Mouse (Mus musculus) heart, embryonic 16.5 days (tissue): ENCODE data around the gene Kif2c. TPM values are rescaled to one million over a fixed set of nuclear protein-coding genes. Genes with fewer than 3 reads are reported as not detected.

ENCODE experiments used
- ATAC-seq: fragments of 200-750 bp; cut with Nextera tagmentation; replicated peaks from 2 replicates; pipeline ENCODE4 v1.8.0; 2017; ENCODE audit warnings: moderate number of reproducible peaks; ENCODE audit not compliant: insufficient read depth, low FRiP score; ENCODE audit errors: extremely low read depth
- H3K27ac ChIP-seq: fragments of 300-500 bp; sonication (generic); 2 replicates; pipeline ENCODE4 v1.5.1; 2014; ENCODE audit warnings: mild to moderate bottlenecking, low read length, control low read depth, moderate library complexity
- H3K27me3 ChIP-seq: fragments of 300-500 bp; sonication (generic); 2 replicates; pipeline ENCODE4 v1.6.1; 2014; ENCODE audit warnings: low read length, mixed read lengths; ENCODE audit not compliant: control insufficient read depth, insufficient read depth
- H3K36me3 ChIP-seq: fragments of 300-500 bp; sonication (generic); 2 replicates; pipeline ENCODE4 v1.6.1; 2014; ENCODE audit not compliant: control insufficient read depth, insufficient read depth
- H3K4me1 ChIP-seq: fragments of 300-500 bp; sonication (generic); 2 replicates; pipeline ENCODE4 v1.6.1; 2014; ENCODE audit warnings: low read length, mixed read lengths; ENCODE audit not compliant: control insufficient read depth, insufficient read depth
- H3K4me2 ChIP-seq: fragments of 300-500 bp; sonication (generic); 2 replicates; pipeline ENCODE4 v1.6.1; 2014; ENCODE audit warnings: low read depth, mild to moderate bottlenecking, control low read depth, low read length
- H3K4me3 ChIP-seq: fragments of 300-500 bp; sonication (generic); 2 replicates; pipeline ENCODE4 v1.5.1; 2014; ENCODE audit warnings: mild to moderate bottlenecking, control low read depth, low read length
- H3K9ac ChIP-seq: fragments of 300-500 bp; sonication (generic); 2 replicates; pipeline ENCODE4 v1.6.1; 2014; ENCODE audit warnings: low read length, control low read depth
- H3K9me3 ChIP-seq: fragments of 300-500 bp; sonication (generic); replicated peaks from 2 replicates; pipeline ENCODE4 v1.6.1; 2016; ENCODE audit warnings: low read length; ENCODE audit not compliant: control insufficient read depth
- WGBS: fragments of 180-500 bp; shearing (Covaris S2); extraction: QIAGEN DNeasy Blood & Tissue Kit; methylation state at CpG from one replicate; pipeline ENCODE4 v1.1.7; 2014; 5-methylcytosine and 5-hydroxymethylcytosine counted together
- polyA plus RNA-seq: library from polyadenylated mRNA; unstranded; fragments of >200 nt; fragmentation: Nextera tagmentation; extraction: Ambion mirVana; gene quantifications from 2 replicates; pipeline ENCODE4 v1.2.1, GENCODE M21; 2015

Gene Kif2c
- 36.5 and 39.9 TPM in 2 replicates for polyA plus RNA-seq

DNA sequence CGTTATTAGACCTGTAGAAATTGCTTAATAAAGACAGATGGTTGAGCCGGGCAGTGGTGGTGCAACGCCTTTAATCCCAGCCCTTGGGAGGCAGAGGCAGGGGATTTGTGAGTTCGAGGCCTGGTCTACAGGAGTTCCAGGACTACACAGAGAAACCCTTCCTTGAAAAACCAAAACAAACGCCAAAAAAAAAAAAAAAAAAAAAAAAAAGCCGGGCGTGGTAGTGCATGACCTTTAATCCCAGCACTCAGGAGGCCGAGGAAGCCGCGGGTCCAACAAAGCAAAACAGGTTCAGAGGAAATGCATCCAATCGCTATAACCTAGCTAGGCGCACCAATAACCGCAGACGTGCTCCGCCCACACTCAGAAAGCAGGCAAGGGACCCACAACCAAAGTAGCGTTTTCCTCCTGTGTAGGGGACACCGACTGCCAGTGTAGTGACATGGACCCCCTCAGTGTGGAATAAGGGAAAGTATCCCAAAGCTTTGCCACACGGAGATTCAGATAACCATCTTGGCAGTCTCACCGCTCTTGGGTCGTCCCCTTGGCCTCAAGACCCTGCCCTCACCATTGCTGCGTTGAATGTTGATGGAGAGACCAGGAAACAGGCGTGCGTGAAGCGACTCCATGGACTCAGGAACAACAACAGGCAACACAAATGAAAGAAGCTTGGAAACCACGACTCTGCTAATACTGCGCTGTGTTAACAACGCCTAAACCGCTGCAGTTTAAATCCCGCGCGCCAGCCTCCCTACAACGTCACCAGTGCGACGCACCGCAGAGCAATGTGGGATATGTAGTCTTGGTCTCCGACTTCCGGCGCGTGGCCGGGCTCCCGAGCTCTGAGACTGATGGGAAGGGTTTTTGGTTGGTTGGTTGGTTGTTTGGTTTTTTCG is at the start of gene Kif2c:
Gene Kif2c, minus strand, starts transcription at position 777 of the 896 bp plus-strand sequence.
- under 1% methylated on average over 42 of the region's 42 CpGs for WGBS

DNA sequence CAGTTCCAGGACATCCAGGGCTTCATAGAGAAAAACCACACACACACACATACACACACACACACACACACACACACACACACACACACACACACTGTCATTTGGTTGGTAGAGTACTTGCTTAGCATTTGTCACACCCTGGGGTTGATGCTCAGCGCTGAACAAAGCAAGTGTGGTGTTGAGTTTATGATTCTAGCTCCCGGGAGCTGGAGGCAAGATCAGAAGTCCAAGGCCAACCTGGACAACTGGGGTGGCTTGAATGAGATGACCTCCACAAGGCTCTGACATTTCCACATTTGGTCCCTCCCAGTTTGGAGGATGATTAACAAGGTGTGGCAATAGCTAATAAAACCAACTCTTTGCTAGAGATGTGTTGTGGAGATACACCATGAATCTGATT is 48.8 kb upstream of the Kif2c start:
- ATAC-seq = no peak
- no peaks in the 10 kb centered on the region for H3K27me3 ChIP-seq
- H3K36me3 ChIP-seq = no peaks in the 10 kb centered on the region
- no peaks in the 10 kb centered on the region for H3K9me3 ChIP-seq
- WGBS = 83% methylated on average over 2 of the region's 2 CpGs
- no peaks in the 10 kb centered on the region for H3K4me1 ChIP-seq
- no peak overlapping the region for H3K4me2 ChIP-seq
- H3K27ac ChIP-seq = no peak overlapping the region
- no peak overlapping the region for H3K9ac ChIP-seq
- H3K4me3 ChIP-seq = no peak overlapping the region

More for the DNA sequence above, at the start of gene Kif2c:
- Histone ChIP-seq H3K4me1 (peaks cover 6% of the 10 kb centered on the region), H3K4me3 (peak within 1 kb of the TSS; percentile 84), H3K9ac (peak within 1 kb of the TSS; percentile 74), H3K27me3 (no peaks in the 10 kb centered on the region), H3K27ac (peak within 1 kb of the TSS; percentile 63), H3K36me3 (peaks cover 23% of the 10 kb centered on the region), H3K4me2 (peak within 1 kb of the TSS; percentile 92), H3K9me3 (no peaks in the 10 kb centered on the region)
- ATAC-seq = peak; percentile 96

DNA sequence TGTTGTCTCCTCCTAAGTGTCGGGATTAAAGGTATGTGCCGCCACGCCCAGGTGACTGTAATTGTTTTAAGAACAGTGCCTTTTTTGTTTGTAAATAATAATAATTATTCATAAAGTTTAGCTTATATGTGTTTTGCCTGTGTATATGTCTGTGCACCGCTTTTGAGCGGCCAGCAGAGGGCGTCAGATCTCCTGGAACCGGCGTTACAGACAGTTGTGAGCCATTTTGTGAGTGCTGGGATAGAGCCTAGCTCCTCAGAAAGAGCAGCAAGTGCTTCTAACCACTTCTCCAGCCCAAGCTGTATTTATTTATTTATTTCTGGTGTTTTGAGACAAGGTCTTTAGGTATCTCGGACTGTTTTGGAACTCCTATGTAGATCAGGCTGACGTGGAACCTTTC is 47.9 kb upstream of the Kif2c start:
- Histone ChIP-seq H3K27ac (no peak overlapping the region), H3K9ac (no peak overlapping the region), H3K36me3 (no peaks in the 10 kb centered on the region), H3K4me3 (no peak overlapping the region), H3K9me3 (no peaks in the 10 kb centered on the region), H3K4me2 (no peak overlapping the region), H3K27me3 (no peaks in the 10 kb centered on the region), H3K4me1 (no peaks in the 10 kb centered on the region)
- 52% methylated on average over 10 of the region's 10 CpGs for whole genome bisulfite sequencing
- ATAC-seq = no peak

DNA sequence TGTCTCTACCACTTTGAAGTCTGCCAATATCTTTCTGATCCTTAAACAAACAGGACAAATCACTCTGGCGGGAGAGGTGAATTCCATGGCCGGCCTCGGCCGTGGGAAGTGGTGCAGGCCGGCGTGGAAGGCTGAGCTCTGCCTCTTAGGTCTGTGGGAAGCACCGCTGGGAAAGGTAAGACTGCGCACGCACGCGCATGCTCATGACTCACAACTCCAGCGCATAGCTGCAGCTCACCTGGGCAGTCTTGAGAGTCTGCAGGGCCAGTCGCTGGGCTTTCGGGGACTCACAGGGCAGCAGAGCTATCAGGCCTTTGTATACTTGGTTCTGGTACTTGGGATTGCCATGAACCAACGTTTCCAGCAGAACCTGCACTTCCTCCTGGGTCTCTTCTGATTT is 47.2 kb upstream of the Kif2c start:
- no peak for ATAC-seq
- Histone ChIP-seq H3K4me2 (no peak overlapping the region), H3K9ac (no peak overlapping the region)

DNA sequence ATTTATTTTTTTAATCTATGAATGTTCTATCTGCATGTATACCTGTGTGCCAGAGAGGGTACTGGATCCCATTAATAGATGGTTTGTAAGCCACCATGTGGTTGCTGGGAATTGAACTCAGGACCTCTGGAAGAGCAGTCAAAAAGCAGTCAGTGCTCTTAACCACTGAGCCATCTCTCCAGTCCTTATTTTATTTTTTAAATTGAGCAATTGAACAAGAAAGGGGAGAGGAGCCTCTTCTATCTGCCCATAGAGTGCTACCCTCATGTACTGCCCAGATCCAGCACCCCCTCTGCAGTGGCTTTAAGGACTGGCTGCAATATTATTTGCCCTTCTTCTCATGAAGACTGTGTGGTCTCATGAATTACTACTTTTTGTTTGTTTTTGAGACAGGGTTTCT is 42.8 kb upstream of the Kif2c start:
- no peaks in the 10 kb centered on the region for H3K36me3 ChIP-seq
- no peak for ATAC-seq

More for the DNA sequence above, 47.2 kb upstream of the Kif2c start:
- Histone ChIP-seq H3K27me3 (no peaks in the 10 kb centered on the region), H3K27ac (no peak overlapping the region), H3K36me3 (no peaks in the 10 kb centered on the region), H3K9me3 (no peaks in the 10 kb centered on the region), H3K4me1 (no peaks in the 10 kb centered on the region), H3K4me3 (no peak overlapping the region)
- 53% methylated on average over 15 of the region's 15 CpGs for WGBS

DNA sequence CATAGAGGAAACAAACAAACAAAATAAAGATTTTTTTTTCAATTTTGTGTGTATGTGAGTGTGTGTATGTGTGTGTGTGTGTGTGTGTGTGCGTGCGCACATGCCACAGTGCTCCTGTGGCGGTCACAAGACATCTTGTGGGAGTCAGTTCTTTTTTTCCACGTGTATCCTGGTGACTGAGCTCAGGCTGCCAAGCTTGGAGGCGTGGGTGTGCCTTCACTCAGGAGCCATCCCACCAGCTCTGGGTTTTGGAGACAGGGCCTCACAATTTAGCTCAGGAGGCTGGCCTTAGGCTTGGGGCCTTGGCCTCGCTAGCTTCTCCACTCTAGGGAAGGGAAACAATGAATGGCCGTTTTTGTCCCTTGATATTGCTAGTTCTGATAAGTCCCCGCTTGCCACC is 41.7 kb upstream of the Kif2c start:
- Histone ChIP-seq H3K27me3 (no peaks in the 10 kb centered on the region), H3K4me1 (peaks cover under 1% of the 10 kb centered on the region; the same call in 1 of the 2 replicates), H3K36me3 (no peaks in the 10 kb centered on the region), H3K9ac (no peak overlapping the region), H3K4me3 (no peak overlapping the region), H3K9me3 (no peaks in the 10 kb centered on the region), H3K4me2 (no peak overlapping the region), H3K27ac (no peak overlapping the region)
- ATAC-seq = no peak
- WGBS = 66% methylated on average over 8 of the region's 8 CpGs

More for the DNA sequence above, 42.8 kb upstream of the Kif2c start:
- Histone ChIP-seq H3K27ac (no peak overlapping the region), H3K9ac (no peak overlapping the region), H3K4me2 (no peak overlapping the region), H3K9me3 (no peaks in the 10 kb centered on the region), H3K27me3 (no peaks in the 10 kb centered on the region), H3K4me1 (no peaks in the 10 kb centered on the region), H3K4me3 (no peak overlapping the region)

DNA sequence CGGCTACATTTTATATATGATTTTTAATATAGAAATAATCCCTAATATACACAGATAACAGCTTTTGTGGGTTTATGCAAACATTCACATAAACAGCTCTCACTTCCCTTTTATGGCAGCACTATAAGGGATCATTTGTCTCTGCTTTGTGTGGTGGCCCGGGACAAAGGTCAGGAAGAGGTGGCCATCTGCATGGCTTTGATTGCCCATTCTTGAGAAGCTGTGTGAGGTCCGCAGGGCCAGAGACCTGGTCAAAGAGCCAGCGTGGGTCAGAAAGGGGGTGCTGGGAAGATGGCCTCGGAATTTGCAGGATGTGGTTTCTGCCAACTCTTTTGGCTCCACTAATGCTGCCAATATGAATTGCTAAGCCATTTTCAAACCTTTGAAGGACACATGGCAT is 40.6 kb upstream of the Kif2c start:
- Histone ChIP-seq H3K36me3 (no peaks in the 10 kb centered on the region), H3K27me3 (no peaks in the 10 kb centered on the region), H3K9ac (no peak overlapping the region), H3K4me3 (no peak overlapping the region), H3K9me3 (no peaks in the 10 kb centered on the region), H3K4me1 (peaks cover 2% of the 10 kb centered on the region; the same call in 1 of the 2 replicates), H3K27ac (no peak overlapping the region), H3K4me2 (no peak overlapping the region)
- no peak for ATAC-seq
- WGBS = 68% methylated on average over 5 of the region's 5 CpGs

DNA sequence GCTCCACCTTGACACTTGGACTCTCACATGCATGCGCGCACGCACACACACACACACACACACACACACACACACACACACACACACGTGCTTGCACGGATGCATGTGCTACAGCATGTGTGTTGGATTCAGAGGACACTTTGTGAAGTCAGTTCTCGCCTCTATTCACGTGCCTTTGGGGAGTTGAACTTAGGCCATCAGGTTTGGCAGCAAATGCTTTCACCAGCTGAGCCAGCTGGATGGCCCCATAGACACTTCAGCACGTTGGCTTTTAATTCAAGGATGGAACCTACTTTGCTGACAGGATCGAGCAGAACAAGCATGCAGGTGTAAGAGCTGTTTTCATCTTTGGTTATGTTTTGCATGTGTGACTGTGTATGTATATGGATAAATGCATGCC is 39.4 kb upstream of the Kif2c start:
- Histone ChIP-seq H3K4me3 (no peak overlapping the region), H3K4me2 (no peak overlapping the region), H3K27me3 (no peaks in the 10 kb centered on the region), H3K9me3 (no peaks in the 10 kb centered on the region), H3K36me3 (no peaks in the 10 kb centered on the region), H3K4me1 (peaks cover 2% of the 10 kb centered on the region; the same call in 1 of the 2 replicates), H3K27ac (no peak overlapping the region), H3K9ac (no peak overlapping the region)
- 80% methylated on average over 9 of the region's 9 CpGs for WGBS
- ATAC-seq = no peak

DNA sequence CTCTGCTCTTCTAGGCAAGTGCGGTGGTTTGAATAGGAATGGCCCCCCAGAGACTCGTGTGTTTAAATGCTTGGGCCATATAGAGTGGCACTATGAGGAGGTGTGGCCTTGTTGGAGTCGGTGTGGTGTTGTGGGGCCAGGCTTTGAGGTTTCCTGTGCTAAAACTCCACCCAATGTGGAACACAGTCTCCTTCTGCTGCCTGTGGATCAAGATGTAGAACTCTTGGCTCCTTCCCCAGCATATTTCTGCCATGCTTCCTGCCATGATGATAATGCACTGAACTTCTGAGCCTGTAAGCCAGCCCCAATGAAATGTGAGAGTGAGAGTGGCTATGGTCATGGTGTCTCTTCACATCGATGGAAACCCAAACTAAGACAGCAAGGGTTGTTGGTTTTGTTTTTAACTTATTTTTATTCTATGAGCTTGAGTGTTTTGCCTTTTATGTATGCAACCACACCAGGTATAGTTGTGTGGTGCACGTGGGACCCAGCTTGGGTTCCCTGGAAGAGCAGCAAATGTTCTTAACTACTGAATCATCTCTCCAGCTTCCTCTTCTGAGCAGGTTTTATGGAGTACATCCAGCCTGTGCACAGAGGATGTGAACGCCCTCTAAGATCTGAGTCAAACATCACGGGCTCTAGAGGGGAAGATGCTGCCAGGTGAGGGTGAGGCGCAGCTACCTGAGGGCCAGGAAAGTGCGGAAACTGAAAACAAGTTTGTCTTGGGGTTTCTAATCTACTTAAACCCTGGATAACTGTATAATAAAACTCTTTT is 38.5 kb upstream of the Kif2c start:
- H3K27me3 ChIP-seq = no peaks in the 10 kb centered on the region
- no peaks in the 10 kb centered on the region for H3K9me3 ChIP-seq
- H3K4me2 ChIP-seq = no peak overlapping the region
- no peak for ATAC-seq
- WGBS = 70% methylated on average over 9 of the region's 9 CpGs
- H3K36me3 ChIP-seq = no peaks in the 10 kb centered on the region
- H3K4me3 ChIP-seq = no peak overlapping the region
- H3K4me1 ChIP-seq = peaks cover 2% of the 10 kb centered on the region; the same call in 1 of the 2 replicates
- H3K9ac ChIP-seq = no peak overlapping the region
- no peak overlapping the region for H3K27ac ChIP-seq
